Mouse (Mus musculus): ENCODE results near the gene Il17re. TPM values are rescaled to one million over a fixed set of nuclear protein-coding genes. Genes with fewer than 3 reads are reported as not detected.
A peak's percentile ranks its signal among the peaks of the same experiment; 100 is the strongest.

Gene Il17re
- polyA plus RNA-seq, 1 experiment from 2014 or later, result 0.41 TPM

DNA sequence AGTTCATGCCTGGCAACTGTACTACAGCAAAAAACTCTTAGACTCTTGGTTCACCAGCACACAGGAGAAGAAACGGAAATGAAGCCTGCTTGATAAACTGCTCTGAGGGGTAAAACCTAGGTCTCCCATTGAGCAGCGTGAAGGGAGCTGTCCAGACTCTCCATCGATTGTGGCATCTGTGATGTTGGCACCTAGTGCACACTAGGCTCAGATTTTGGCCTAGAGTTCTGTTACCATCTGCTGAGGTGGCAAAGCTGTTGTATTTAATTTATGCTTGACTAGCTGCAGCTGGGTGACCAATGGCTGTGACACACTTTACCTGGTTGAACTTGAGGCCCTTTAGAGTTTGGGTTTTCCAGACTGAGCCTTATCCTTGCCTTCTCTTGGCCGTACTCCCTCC is 10.6 kb upstream of the Il17re start:
- H3K4me3 ChIP-seq, result no peak overlapping the region
- H3K4me1 ChIP-seq, result peaks cover 13% of the 10 kb centered on the region
- no peak overlapping the region for H3K4me2 ChIP-seq
- no peaks in the 10 kb centered on the region for H3K27me3 ChIP-seq (replicated peaks)
- WGBS, result 96% methylated on average over 4 of the region's 4 CpGs
- H3K36me3 ChIP-seq (replicated peaks), result peaks cover 21% of the 10 kb centered on the region
- no peak overlapping the region for H3K9ac ChIP-seq
- ATAC-seq (replicated peaks), result no peak
- H3K9me3 ChIP-seq, result no peaks in the 10 kb centered on the region
- no peak overlapping the region for H3K27ac ChIP-seq

GRCm38 (mm10) chr6:113451839-113452238 is 6.4 kb upstream of the Il17re start:
- Histone ChIP-seq H3K36me3 (replicated peaks) (peaks cover 20% of the 10 kb centered on the region), H3K4me3 (no peak overlapping the region), H3K4me1 (no peaks in the 10 kb centered on the region), H3K9ac (no peak overlapping the region), H3K27ac (no peak overlapping the region), H3K27me3 (replicated peaks) (no peaks in the 10 kb centered on the region), H3K4me2 (no peak overlapping the region), H3K9me3 (no peaks in the 10 kb centered on the region)
- WGBS, result 78% methylated on average over 2 of the region's 2 CpGs
- no peak for ATAC-seq (replicated peaks)

DNA sequence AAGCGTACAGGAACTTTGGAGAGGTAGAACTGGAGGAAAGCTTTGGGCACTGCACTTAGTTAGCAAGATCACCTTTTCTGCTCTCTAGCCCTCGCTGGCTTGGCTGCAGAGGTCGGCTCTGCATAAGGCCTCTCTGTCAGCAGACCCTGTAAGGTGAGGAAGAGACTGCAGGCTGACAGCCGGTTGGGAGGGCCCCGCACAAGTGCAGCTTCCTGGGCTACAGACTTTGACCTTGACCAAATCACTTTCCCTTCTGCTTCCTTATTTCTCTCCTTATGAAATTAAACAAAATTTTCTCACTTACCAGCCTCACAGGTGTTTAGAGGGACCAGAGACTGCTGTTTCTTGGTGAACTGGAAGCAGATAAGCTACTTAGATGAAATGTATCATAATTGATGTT is 3.3 kb upstream of the Il17re start:
- H3K4me3 ChIP-seq, result no peak overlapping the region
- H3K27ac ChIP-seq, result no peak overlapping the region
- no peaks in the 10 kb centered on the region for H3K9me3 ChIP-seq
- no peaks in the 10 kb centered on the region for H3K27me3 ChIP-seq (replicated peaks)
- H3K4me1 ChIP-seq, result no peaks in the 10 kb centered on the region
- ATAC-seq (replicated peaks), result no peak
- H3K9ac ChIP-seq, result no peak overlapping the region
- 67% methylated on average over 5 of the region's 5 CpGs for WGBS
- H3K4me2 ChIP-seq, result no peak overlapping the region
- no peaks in the 10 kb centered on the region for H3K36me3 ChIP-seq (replicated peaks)

DNA sequence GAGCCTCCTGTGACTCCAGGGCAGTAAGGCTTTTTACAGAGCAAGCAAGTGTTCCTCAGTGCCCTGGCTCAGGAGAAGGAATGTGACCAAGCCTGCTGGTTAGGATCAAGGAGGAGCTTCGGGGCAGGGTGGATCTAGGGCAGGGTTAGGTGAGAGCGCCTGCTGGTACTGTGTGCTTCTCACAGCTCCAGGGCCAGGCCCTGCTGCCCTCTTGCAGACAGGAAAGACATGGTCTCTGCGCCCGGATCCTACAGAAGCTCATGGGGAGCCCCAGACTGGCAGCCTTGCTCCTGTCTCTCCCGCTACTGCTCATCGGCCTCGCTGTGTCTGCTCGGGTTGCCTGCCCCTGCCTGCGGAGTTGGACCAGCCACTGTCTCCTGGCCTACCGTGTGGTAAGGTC is 351 bp downstream of the Il17re start:
- Histone ChIP-seq H3K4me3 (no peak overlapping the region), H3K4me2 (no peak overlapping the region), H3K27me3 (replicated peaks) (no peaks in the 10 kb centered on the region), H3K27ac (no peak overlapping the region), H3K9ac (no peak overlapping the region), H3K4me1 (no peaks in the 10 kb centered on the region), H3K36me3 (replicated peaks) (no peaks in the 10 kb centered on the region), H3K9me3 (no peaks in the 10 kb centered on the region)
- ATAC-seq (replicated peaks), result no peak
- 68% methylated on average over 10 of the region's 10 CpGs for WGBS

DNA sequence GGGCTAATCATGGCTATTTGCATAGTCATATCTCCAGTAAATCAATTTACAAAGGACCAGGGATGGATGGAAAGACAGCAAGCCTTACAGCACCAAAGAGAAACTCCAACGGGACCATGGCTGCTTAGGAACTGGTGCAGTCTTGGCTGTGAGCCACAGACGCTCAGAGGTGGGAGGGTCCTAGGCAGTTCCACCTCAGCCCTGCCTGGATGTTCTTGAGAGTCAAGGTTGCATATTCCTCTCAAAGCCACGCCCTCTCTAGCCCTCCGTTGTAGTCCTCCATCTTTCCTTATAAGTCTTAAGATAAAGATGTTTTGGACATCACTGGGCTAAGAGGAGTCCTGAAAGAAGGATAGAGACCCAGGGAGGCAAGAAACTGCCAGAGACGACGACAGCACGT is 5.8 kb downstream of the Il17re start:
- no peak for ATAC-seq (replicated peaks)
- Histone ChIP-seq H3K4me3 (no peak overlapping the region), H3K36me3 (replicated peaks) (no peaks in the 10 kb centered on the region), H3K4me1 (peaks cover 2% of the 10 kb centered on the region), H3K4me2 (no peak overlapping the region), H3K27me3 (replicated peaks) (no peaks in the 10 kb centered on the region), H3K9ac (no peak overlapping the region), H3K9me3 (no peaks in the 10 kb centered on the region), H3K27ac (no peak overlapping the region)
- 73% methylated on average over 7 of the region's 7 CpGs for WGBS

- H3K4me3 ChIP-seq, result no peak overlapping the region
- WGBS, result 46% methylated on average over 5 of the region's 5 CpGs
- ATAC-seq (replicated peaks), result no peak
- peaks cover 13% of the 10 kb centered on the region for H3K27me3 ChIP-seq (replicated peaks)
- H3K4me1 ChIP-seq, result peaks cover 12% of the 10 kb centered on the region
- no peak overlapping the region for H3K27ac ChIP-seq
- no peaks in the 10 kb centered on the region for H3K36me3 ChIP-seq (replicated peaks)
- no peak overlapping the region for H3K4me2 ChIP-seq
- no peaks in the 10 kb centered on the region for H3K9me3 ChIP-seq
- no peak overlapping the region for H3K9ac ChIP-seq
Observed at GRCm38 (mm10) chr6:113465602-113466001, 7.3 kb downstream of the Il17re start.

GRCm38 (mm10) chr6:113468512-113468911 is 10.2 kb downstream of the Il17re start:
- no peak overlapping the region for H3K4me2 ChIP-seq
- peaks cover 12% of the 10 kb centered on the region for H3K4me1 ChIP-seq
- 72% methylated on average over 3 of the region's 3 CpGs for WGBS
- peaks cover 24% of the 10 kb centered on the region for H3K27me3 ChIP-seq (replicated peaks)
- ATAC-seq (replicated peaks), result no peak; the same call in 1 of the 2 replicates
- H3K4me3 ChIP-seq, result no peak overlapping the region
- no peaks in the 10 kb centered on the region for H3K36me3 ChIP-seq (replicated peaks)
- H3K9me3 ChIP-seq, result no peaks in the 10 kb centered on the region
- no peak overlapping the region for H3K9ac ChIP-seq
- no peak overlapping the region for H3K27ac ChIP-seq

DNA sequence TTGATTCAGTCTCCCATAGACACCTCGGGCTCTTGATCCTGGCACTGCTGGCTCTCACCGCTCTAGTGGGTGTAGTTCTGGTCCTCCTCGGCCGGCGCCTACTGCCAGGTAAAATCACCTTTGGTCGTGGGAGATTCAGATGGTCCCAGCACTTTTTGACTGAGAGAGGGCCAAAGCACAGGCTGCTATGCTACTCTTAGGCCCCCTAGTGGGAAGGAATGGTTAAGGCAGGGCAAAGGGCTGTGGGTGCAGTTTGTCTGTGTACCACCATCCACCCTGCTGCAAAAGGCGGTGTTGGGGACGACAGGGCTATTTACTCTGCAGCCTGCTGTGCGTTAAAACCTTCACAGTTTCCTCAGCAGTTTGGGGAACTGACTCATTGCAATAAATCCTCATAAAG is 10.7 kb downstream of the Il17re start:
- Histone ChIP-seq H3K27ac (no peak overlapping the region), H3K4me2 (peak overlapping the region; percentile 72), H3K9me3 (no peaks in the 10 kb centered on the region), H3K9ac (0 out of 2 replicates have a peak overlapping the region, but pooled peaks have one; percentile 32), H3K4me1 (peaks cover 12% of the 10 kb centered on the region), H3K27me3 (replicated peaks) (peaks cover 24% of the 10 kb centered on the region), H3K36me3 (replicated peaks) (no peaks in the 10 kb centered on the region), H3K4me3 (peak overlapping the region; percentile 40)
- WGBS, result 9% methylated on average over 9 of the region's 9 CpGs
- peak; percentile 79; the same call in 1 of the 2 replicates for ATAC-seq (replicated peaks)

DNA sequence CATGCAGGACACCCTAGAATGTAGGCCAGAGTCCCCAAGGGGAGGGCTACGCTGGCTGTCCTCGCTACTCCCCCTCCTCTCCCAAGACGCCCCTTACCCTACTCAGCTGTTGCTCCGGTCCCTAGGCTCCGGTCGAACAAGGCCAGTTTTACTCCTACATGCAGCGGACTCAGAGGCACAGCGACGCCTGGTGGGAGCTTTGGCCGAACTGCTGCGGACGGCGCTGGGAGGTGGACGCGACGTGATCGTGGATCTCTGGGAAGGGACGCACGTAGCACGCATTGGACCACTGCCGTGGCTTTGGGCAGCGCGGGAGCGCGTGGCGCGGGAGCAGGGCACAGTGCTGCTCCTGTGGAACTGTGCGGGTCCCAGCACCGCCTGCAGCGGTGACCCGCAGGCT is 11.1 kb downstream of the Il17re start:
- Histone ChIP-seq H3K4me3 (peak overlapping the region; percentile 40), H3K4me1 (peaks cover 12% of the 10 kb centered on the region), H3K9ac (peak overlapping the region; percentile 32; the same call in 1 of the 2 replicates), H3K27ac (no peak overlapping the region), H3K36me3 (replicated peaks) (no peaks in the 10 kb centered on the region), H3K27me3 (replicated peaks) (peaks cover 24% of the 10 kb centered on the region), H3K4me2 (peak overlapping the region; percentile 72), H3K9me3 (no peaks in the 10 kb centered on the region)
- ATAC-seq (replicated peaks), result peak; percentile 70
- 1% methylated on average over 31 of the region's 31 CpGs for WGBS

DNA sequence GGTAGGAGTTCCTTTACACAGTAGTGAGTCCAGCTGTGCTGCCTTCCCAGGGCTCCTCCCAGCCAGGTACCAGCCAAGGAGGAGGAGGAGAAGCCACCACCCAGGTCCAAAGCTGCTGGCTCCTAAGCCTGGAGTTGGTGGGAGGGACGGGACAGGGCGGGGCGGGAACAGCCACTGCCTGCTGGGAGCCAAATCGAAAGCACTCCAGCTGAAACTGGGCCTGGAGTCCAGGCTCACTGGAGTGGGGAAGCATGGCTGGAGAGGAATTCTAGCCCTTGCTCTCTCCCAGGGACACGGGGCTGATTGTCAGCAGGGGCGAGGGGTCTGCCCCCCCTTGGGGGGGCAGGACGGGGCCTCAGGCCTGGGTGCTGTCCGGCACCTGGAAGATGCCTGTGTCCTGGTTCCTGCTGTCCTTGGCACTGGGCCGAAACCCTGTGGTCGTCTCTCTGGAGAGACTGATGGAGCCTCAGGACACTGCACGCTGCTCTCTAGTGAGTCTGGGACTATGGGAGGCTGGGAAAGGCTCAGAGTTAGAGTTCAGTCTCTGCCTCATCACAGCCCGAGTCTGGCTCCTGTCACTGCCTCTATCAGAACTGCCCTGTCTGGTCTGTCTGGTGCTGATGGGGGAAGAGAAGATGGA is 13.1 kb downstream of the Il17re start, which contains the start of gene Il17rc:
Gene Il17rc, plus strand, starts transcription at position 131 of the 640 bp plus-strand sequence.
- Histone ChIP-seq H3K4me1 (peaks cover 12% of the 10 kb centered on the region), H3K27ac (no peak within 1 kb of the TSS), H3K36me3 (replicated peaks) (no peaks in the 10 kb centered on the region), H3K4me2 (no peak within 1 kb of the TSS; the same call in 1 of the 2 replicates), H3K4me3 (no peak within 1 kb of the TSS), H3K9me3 (no peaks in the 10 kb centered on the region), H3K9ac (no peak within 1 kb of the TSS), H3K27me3 (replicated peaks) (peaks cover 24% of the 10 kb centered on the region)
- WGBS, result 13% methylated on average over 12 of the region's 12 CpGs
- ATAC-seq (replicated peaks), result no peak

DNA sequence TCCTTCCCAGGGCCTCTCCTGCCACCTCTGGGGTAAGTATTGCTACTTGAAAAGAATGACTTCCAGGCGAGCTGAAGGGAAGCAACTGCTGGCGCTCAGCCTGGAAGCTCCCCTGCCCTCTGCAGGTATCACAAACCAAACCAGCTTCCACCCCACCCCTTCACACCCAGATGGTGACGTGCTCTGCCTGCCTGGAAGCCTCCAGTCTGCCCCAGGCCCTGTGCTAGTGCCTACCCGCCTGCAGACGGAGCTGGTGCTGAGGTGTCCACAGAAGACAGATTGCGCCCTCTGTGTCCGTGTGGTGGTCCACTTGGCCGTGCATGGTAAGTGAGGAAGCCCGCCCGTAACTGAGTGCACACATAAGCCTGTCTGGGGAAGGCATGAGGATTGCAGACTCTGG is 13.8 kb downstream of the Il17re start:
- no peak overlapping the region for H3K4me2 ChIP-seq
- no peak overlapping the region for H3K4me3 ChIP-seq
- no peak overlapping the region for H3K27ac ChIP-seq
- no peaks in the 10 kb centered on the region for H3K36me3 ChIP-seq (replicated peaks)
- H3K4me1 ChIP-seq, result peaks cover 12% of the 10 kb centered on the region
- peaks cover 24% of the 10 kb centered on the region for H3K27me3 ChIP-seq (replicated peaks)
- 65% methylated on average over 10 of the region's 10 CpGs for WGBS
- no peak for ATAC-seq (replicated peaks)
- no peaks in the 10 kb centered on the region for H3K9me3 ChIP-seq
- no peak overlapping the region for H3K9ac ChIP-seq

DNA sequence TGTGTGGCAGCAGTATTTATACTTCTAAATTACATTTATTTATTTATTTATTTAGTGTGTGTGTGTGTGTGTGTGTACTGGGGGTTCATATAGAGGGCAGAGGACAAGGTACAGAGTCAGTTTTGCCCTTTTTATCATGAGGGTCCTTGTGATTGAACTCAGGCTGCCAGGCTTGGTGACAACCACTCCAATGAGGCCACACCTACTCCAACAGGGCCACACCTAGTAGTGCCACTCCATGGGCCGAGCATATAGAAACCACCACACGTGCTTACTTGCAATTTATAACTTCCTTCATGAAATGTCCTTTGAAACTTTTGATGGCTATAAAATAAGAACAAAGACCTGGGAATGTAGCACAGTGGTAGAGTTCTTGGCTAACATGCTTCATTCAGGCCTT is 15.0 kb downstream of the Il17re start:
- Histone ChIP-seq H3K27me3 (replicated peaks) (peaks cover 24% of the 10 kb centered on the region), H3K9ac (no peak overlapping the region), H3K27ac (no peak overlapping the region), H3K36me3 (replicated peaks) (no peaks in the 10 kb centered on the region), H3K4me2 (no peak overlapping the region), H3K4me1 (peaks cover 12% of the 10 kb centered on the region), H3K9me3 (no peaks in the 10 kb centered on the region), H3K4me3 (no peak overlapping the region)
- ATAC-seq (replicated peaks), result no peak
- 85% methylated on average over 2 of the region's 2 CpGs for WGBS

DNA sequence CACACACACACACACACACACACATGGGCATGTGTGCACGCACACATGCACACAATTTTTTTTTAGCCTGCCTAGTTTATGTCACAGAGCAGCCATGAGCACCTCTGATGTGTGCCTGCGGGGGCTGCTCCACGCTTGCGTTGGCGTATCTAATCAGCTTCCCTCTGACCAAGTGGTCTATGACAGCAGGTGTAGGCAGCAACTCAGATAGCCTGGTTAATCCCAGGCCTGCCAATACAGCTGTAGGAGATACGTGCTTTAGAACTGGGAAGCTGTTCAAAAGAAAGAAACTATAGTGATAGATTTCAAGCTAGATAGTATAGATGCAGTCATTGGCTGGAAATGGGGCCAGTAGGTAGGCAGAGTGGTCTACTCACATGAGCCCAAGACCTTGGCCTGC is 15.4 kb downstream of the Il17re start:
- ATAC-seq (replicated peaks), result no peak
- WGBS, result 73% methylated on average over 6 of the region's 6 CpGs
- Histone ChIP-seq H3K36me3 (replicated peaks) (no peaks in the 10 kb centered on the region), H3K4me3 (no peak overlapping the region), H3K4me1 (peaks cover 12% of the 10 kb centered on the region), H3K9ac (no peak overlapping the region), H3K4me2 (no peak overlapping the region), H3K27me3 (replicated peaks) (peaks cover 24% of the 10 kb centered on the region), H3K27ac (no peak overlapping the region), H3K9me3 (no peaks in the 10 kb centered on the region)
